Mouse (Mus musculus): ENCODE measurements at regions not wholly inside any gene's neighbourhood (a gene's known extent, or its start where the extent isn't known, plus 50 kb on each side); places are given as distances from the start of the nearest gene placed in this dataset.
A peak's percentile ranks its signal among the peaks of the same experiment; 100 is the strongest.

- no peak overlapping the region for H3K4me3 ChIP-seq (ENCODE audit: low read depth, low read length)
- no peak overlapping the region; the same call in 1 of the 2 replicates for H3K9ac ChIP-seq (replicated peaks; ENCODE audit: low read depth)
- DNase-seq (ENCODE audit: low spot score), result peak; percentile 32
- no peaks in the 10 kb centered on the region for H3K4me1 ChIP-seq (ENCODE audit: insufficient read depth, low read depth, low read length)
- peak; percentile 53 for ATAC-seq
- H3K9me3 ChIP-seq (ENCODE audit: low read length), result no peaks in the 10 kb centered on the region
- H3K4me2 ChIP-seq (replicated peaks; ENCODE audit: low read depth, low read length), result no peak overlapping the region
- no peak overlapping the region for H3K27ac ChIP-seq (ENCODE audit: low read length)
- WGBS, result 38% methylated on average over 17 of the region's 17 CpGs
- TF ChIP-seq EP300 (IDR thresholded peaks at IDR 0.05) (no peak), CTCF (IDR thresholded peaks at IDR 0.05) (no peak)
- no peaks in the 10 kb centered on the region for H3K27me3 ChIP-seq (replicated peaks; ENCODE audit: insufficient read depth, low read length)
- H3K36me3 ChIP-seq (ENCODE audit: insufficient read depth, low read length), result no peaks in the 10 kb centered on the region
Measured at GRCm38 (mm10) chr5:147794711-147795532, 65.3 kb upstream of the Pomp start.

- Histone ChIP-seq H3K4me2 (replicated peaks; ENCODE audit: low read depth, low read length) (no peak overlapping the region), H3K27me3 (replicated peaks; ENCODE audit: insufficient read depth, low read length) (no peaks in the 10 kb centered on the region), H3K4me3 (ENCODE audit: low read depth, low read length) (no peak overlapping the region), H3K36me3 (ENCODE audit: insufficient read depth, low read length) (no peaks in the 10 kb centered on the region), H3K9ac (replicated peaks; ENCODE audit: low read depth) (no peak overlapping the region), H3K27ac (ENCODE audit: low read length) (no peak overlapping the region), H3K9me3 (ENCODE audit: low read length) (no peaks in the 10 kb centered on the region), H3K4me1 (ENCODE audit: insufficient read depth, low read depth, low read length) (no peaks in the 10 kb centered on the region)
- 49% methylated on average over 9 of the region's 9 CpGs for WGBS
- DNase-seq (ENCODE audit: low spot score) (no peak), ATAC-seq (no peak)
- TF ChIP-seq CTCF (IDR thresholded peaks at IDR 0.05), result no peak
- TF ChIP-seq EP300 (IDR thresholded peaks at IDR 0.05), result no peak
Measured at GRCm38 (mm10) chr5:147793059-147793458, 67.2 kb upstream of the Pomp start.

GRCm38 (mm10) chr5:147792638-147793037 is 66.8 kb upstream of the Flt1 start:
- Histone ChIP-seq H3K36me3 (ENCODE audit: insufficient read depth, low read length) (no peaks in the 10 kb centered on the region), H3K4me1 (ENCODE audit: insufficient read depth, low read depth, low read length) (no peaks in the 10 kb centered on the region), H3K9ac (replicated peaks; ENCODE audit: low read depth) (no peak overlapping the region), H3K4me2 (replicated peaks; ENCODE audit: low read depth, low read length) (no peak overlapping the region), H3K27me3 (replicated peaks; ENCODE audit: insufficient read depth, low read length) (no peaks in the 10 kb centered on the region), H3K4me3 (ENCODE audit: low read depth, low read length) (no peak overlapping the region), H3K27ac (ENCODE audit: low read length) (no peak overlapping the region), H3K9me3 (ENCODE audit: low read length) (no peaks in the 10 kb centered on the region)
- 69% methylated on average over 4 of the region's 4 CpGs for WGBS
- no peak for TF ChIP-seq CTCF (IDR thresholded peaks at IDR 0.05)
- no peak for TF ChIP-seq EP300 (IDR thresholded peaks at IDR 0.05)
- DNase-seq (ENCODE audit: low spot score) (no peak), ATAC-seq (no peak)

GRCm38 (mm10) chr5:147791121-147791520 is 65.3 kb upstream of the Flt1 start:
- no peak for TF ChIP-seq EP300 (IDR thresholded peaks at IDR 0.05)
- peak; percentile 30; the same call in 1 of the 2 replicates for TF ChIP-seq CTCF (IDR thresholded peaks at IDR 0.05)
- H3K4me3 ChIP-seq (ENCODE audit: low read depth, low read length), result no peak overlapping the region
- H3K27ac ChIP-seq (ENCODE audit: low read length), result no peak overlapping the region
- H3K4me2 ChIP-seq (replicated peaks; ENCODE audit: low read depth, low read length), result no peak overlapping the region
- H3K36me3 ChIP-seq (ENCODE audit: insufficient read depth, low read length), result no peaks in the 10 kb centered on the region
- no peak for ATAC-seq
- no peak for DNase-seq (ENCODE audit: low spot score)
- no peaks in the 10 kb centered on the region for H3K4me1 ChIP-seq (ENCODE audit: insufficient read depth, low read depth, low read length)
- H3K9ac ChIP-seq (replicated peaks; ENCODE audit: low read depth), result no peak overlapping the region
- H3K27me3 ChIP-seq (replicated peaks; ENCODE audit: insufficient read depth, low read length), result no peaks in the 10 kb centered on the region
- no peaks in the 10 kb centered on the region for H3K9me3 ChIP-seq (ENCODE audit: low read length)

GRCm38 (mm10) chr5:147788496-147788895 is 62.7 kb upstream of the Flt1 start:
- TF ChIP-seq CTCF (IDR thresholded peaks at IDR 0.05) (no peak), EP300 (IDR thresholded peaks at IDR 0.05) (no peak)
- Histone ChIP-seq H3K27ac (ENCODE audit: low read length) (no peak overlapping the region), H3K36me3 (ENCODE audit: insufficient read depth, low read length) (no peaks in the 10 kb centered on the region), H3K27me3 (replicated peaks; ENCODE audit: insufficient read depth, low read length) (no peaks in the 10 kb centered on the region), H3K9ac (replicated peaks; ENCODE audit: low read depth) (no peak overlapping the region), H3K4me3 (ENCODE audit: low read depth, low read length) (no peak overlapping the region), H3K9me3 (ENCODE audit: low read length) (no peaks in the 10 kb centered on the region), H3K4me1 (ENCODE audit: insufficient read depth, low read depth, low read length) (no peaks in the 10 kb centered on the region), H3K4me2 (replicated peaks; ENCODE audit: low read depth, low read length) (no peak overlapping the region)
- ATAC-seq (no peak), DNase-seq (ENCODE audit: low spot score) (no peak)
- 53% methylated on average over 6 of the region's 6 CpGs for WGBS

- Histone ChIP-seq H3K27me3 (replicated peaks; ENCODE audit: insufficient read depth, low read length) (no peaks in the 10 kb centered on the region), H3K9ac (replicated peaks; ENCODE audit: low read depth) (no peak overlapping the region), H3K4me1 (ENCODE audit: insufficient read depth, low read depth, low read length) (no peaks in the 10 kb centered on the region), H3K36me3 (ENCODE audit: insufficient read depth, low read length) (no peaks in the 10 kb centered on the region), H3K27ac (ENCODE audit: low read length) (no peak overlapping the region), H3K4me2 (replicated peaks; ENCODE audit: low read depth, low read length) (no peak overlapping the region), H3K9me3 (ENCODE audit: low read length) (no peaks in the 10 kb centered on the region), H3K4me3 (ENCODE audit: low read depth, low read length) (no peak overlapping the region)
- DNase-seq (ENCODE audit: low spot score) (peak; percentile 11), ATAC-seq (peak; percentile 55)
- WGBS, result 36% methylated on average over 5 of the region's 5 CpGs
- peak; percentile 63 for TF ChIP-seq EP300 (IDR thresholded peaks at IDR 0.05)
- no peak for TF ChIP-seq CTCF (IDR thresholded peaks at IDR 0.05)
Measured at GRCm38 (mm10) chr5:147786857-147787256, 61.0 kb upstream of the Flt1 start.

Data from lung, postnatal 0 days (tissue).